In genomic region chr14:117166350-117166749, GRCm38 (mm10) we compare ENCODE assay signal across 26 mouse cellular contexts.
"Had no signal": no experiment of that assay in that cellular context is flagged by ENCODE, and none has a peak within 500 bp of the region (broad histone marks: within the 10 kb centered on the region; RNA-seq: fewer than 3 reads in every experiment).

No protein-coding gene starts in this region.

- DNase-seq: cerebellum, adult 2 months; cerebellum, adult 8-10 months; cerebellum, adult 9-10 months; cerebellum, adult 9-11 months; cerebellum, postnatal 14 days; cerebellum, postnatal 36 days; embryo, embryonic 11 days; forebrain, postnatal 0 days; gastrocnemius, adult 2 months; gastrocnemius, postnatal 10 days; gastrocnemius, postnatal 14 days; gastrocnemius, postnatal 25 days; gastrocnemius, postnatal 36 days; heart, adult 18-20 months; heart, adult 2 months had no signal

- H3K27me3 ChIP-seq: embryonic facial prominence, embryonic 12.5 days; embryonic facial prominence, embryonic 13.5 days; embryonic facial prominence, embryonic 15.5 days; forebrain, embryonic 12.5 days; forebrain, embryonic 13.5 days; forebrain, embryonic 15.5 days had no signal

- H3K27ac ChIP-seq: embryonic facial prominence, embryonic 10.5 days; embryonic facial prominence, embryonic 12.5 days; embryonic facial prominence, embryonic 13.5 days; embryonic facial prominence, embryonic 15.5 days; forebrain, embryonic 10.5 days; forebrain, embryonic 12.5 days; forebrain, embryonic 13.5 days; forebrain, embryonic 15.5 days; gastrocnemius, adult 2 months; heart, adult 2 months had no signal

- H3K4me2 ChIP-seq: embryonic facial prominence, embryonic 12.5 days; embryonic facial prominence, embryonic 13.5 days; embryonic facial prominence, embryonic 15.5 days; forebrain, embryonic 12.5 days; forebrain, embryonic 13.5 days; forebrain, embryonic 15.5 days had no signal

- H3K9ac ChIP-seq: embryonic facial prominence, embryonic 12.5 days; embryonic facial prominence, embryonic 13.5 days; embryonic facial prominence, embryonic 15.5 days; forebrain, embryonic 12.5 days; forebrain, embryonic 13.5 days; forebrain, embryonic 15.5 days; forebrain, postnatal 0 days had no signal

- H3K9me3 ChIP-seq: embryonic facial prominence, embryonic 10.5 days; embryonic facial prominence, embryonic 12.5 days; embryonic facial prominence, embryonic 13.5 days; embryonic facial prominence, embryonic 15.5 days; forebrain, embryonic 10.5 days; forebrain, embryonic 12.5 days; forebrain, embryonic 13.5 days; forebrain, embryonic 15.5 days had no signal

- H3K4me1 ChIP-seq: embryonic facial prominence, embryonic 10.5 days; embryonic facial prominence, embryonic 12.5 days; embryonic facial prominence, embryonic 13.5 days; embryonic facial prominence, embryonic 15.5 days; forebrain, embryonic 10.5 days; forebrain, embryonic 12.5 days; forebrain, embryonic 13.5 days; forebrain, embryonic 15.5 days had no signal

- H3K36me3 ChIP-seq: embryonic facial prominence, embryonic 10.5 days; embryonic facial prominence, embryonic 12.5 days; embryonic facial prominence, embryonic 13.5 days; embryonic facial prominence, embryonic 15.5 days; forebrain, embryonic 12.5 days; forebrain, embryonic 15.5 days had no signal

- H3K4me3 ChIP-seq: embryonic facial prominence, embryonic 10.5 days; embryonic facial prominence, embryonic 12.5 days; embryonic facial prominence, embryonic 13.5 days; embryonic facial prominence, embryonic 15.5 days; erythroblast, embryonic 14.5 days; forebrain, embryonic 10.5 days; forebrain, embryonic 12.5 days; forebrain, embryonic 13.5 days; forebrain, embryonic 15.5 days; gastrocnemius, adult 2 months; heart, adult 2 months had no signal

- ATAC-seq: forebrain, embryonic 13.5 days; forebrain, embryonic 14.5 days; forebrain, embryonic 15.5 days; forebrain, embryonic 16.5 days; forebrain, postnatal 0 days had no signal
